Mouse (Mus musculus) ES-Bruce4 (cell line): ENCODE data around the gene Smpd3. TPM values are rescaled to one million over a fixed set of nuclear protein-coding genes. Genes with fewer than 3 reads are reported as not detected.
A peak's percentile ranks its signal among the peaks of the same experiment; 100 is the strongest.

Source experiments
- H3K27ac ChIP-seq: 2 replicates; pipeline ENCODE4 v1.5.1; 2012; ENCODE audit warnings: low read length, inconsistent platforms; ENCODE audit not compliant: insufficient read depth
- H3K27me3 ChIP-seq: 2 replicates; pipeline ENCODE4 v1.6.1; 2012; ENCODE audit warnings: mild to moderate bottlenecking, low read length, inconsistent platforms; ENCODE audit not compliant: control insufficient read depth, poor library complexity, insufficient read depth, severe bottlenecking
- H3K36me3 ChIP-seq: 2 replicates; pipeline ENCODE4 v1.6.1; 2012; ENCODE audit warnings: inconsistent platforms, mild to moderate bottlenecking, low read length, moderate library complexity; ENCODE audit not compliant: control insufficient read depth, poor library complexity, insufficient read depth, severe bottlenecking
- H3K4me1 ChIP-seq: one replicate; pipeline ENCODE4 v1.8.1; 2011; ENCODE audit warnings: low read length; ENCODE audit not compliant: control insufficient read depth, insufficient read depth
- H3K4me3 ChIP-seq: 2 replicates; pipeline ENCODE4 v1.5.1; 2011; ENCODE audit warnings: low read depth, mild to moderate bottlenecking, low read length
- H3K9ac ChIP-seq: 2 replicates; pipeline ENCODE4 v1.6.1; 2012; ENCODE audit warnings: low read depth, mild to moderate bottlenecking, inconsistent platforms; ENCODE audit not compliant: poor library complexity, severe bottlenecking
- H3K9me3 ChIP-seq: replicated peaks from 2 replicates; pipeline ENCODE4 v1.6.1; 2012; ENCODE audit warnings: mild to moderate bottlenecking, low read length, inconsistent platforms; ENCODE audit not compliant: control insufficient read depth, poor library complexity, insufficient read depth, severe bottlenecking
- CTCF ChIP-seq: IDR thresholded peaks from one replicate; pipeline ENCODE4 v1.8.1; 2011; ENCODE audit warnings: low read depth, low read length
- EP300 ChIP-seq: IDR thresholded peaks from 2 replicates; pipeline ENCODE4 v1.6.1; 2011; ENCODE audit warnings: low read depth, low read length; ENCODE audit not compliant: insufficient read depth
- POLR2A ChIP-seq: IDR thresholded peaks from one replicate; pipeline ENCODE4 v1.8.1; 2011; ENCODE audit warnings: low read length; ENCODE audit not compliant: insufficient read depth
- polyA plus RNA-seq: library from polyadenylated mRNA; stranded (reverse); fragments of >200 nt; gene quantifications from 2 replicates; pipeline ENCODE4 v1.2.4, GENCODE M21; 2011; ENCODE audit warnings: low read depth; ENCODE audit not compliant: missing spikeins, insufficient read depth, insufficient read length

Smpd3 gene
- polyA plus RNA-seq, 1 experiment = 0.12 TPM

DNA sequence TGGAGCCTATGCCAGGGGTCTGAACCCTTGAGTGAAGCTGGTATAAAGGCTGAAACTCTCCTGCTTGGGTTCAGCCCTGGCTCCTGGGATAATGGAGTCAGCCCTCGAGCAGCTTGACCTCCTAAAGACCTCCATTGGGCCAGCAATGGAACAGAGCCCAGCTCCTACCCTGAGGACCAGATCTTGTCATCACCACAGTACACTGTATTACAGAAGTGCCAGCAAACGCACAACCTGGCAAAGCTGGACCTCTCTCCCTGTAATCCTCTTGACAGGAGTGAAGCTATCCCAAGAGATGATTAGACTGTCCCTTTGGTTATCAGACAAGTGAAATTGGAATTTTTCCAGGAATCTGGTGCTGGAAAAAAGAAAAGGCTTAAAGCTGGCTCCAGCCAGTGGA lies 13.3 kb upstream of the Smpd3 start:
- TF ChIP-seq EP300 = no peak
- TF ChIP-seq POLR2A = no peak
- TF ChIP-seq CTCF = no peak
- Histone ChIP-seq H3K9ac (no peak overlapping the region), H3K27me3 (peaks cover 2% of the 10 kb centered on the region; the same call in 1 of the 2 replicates)

DNA sequence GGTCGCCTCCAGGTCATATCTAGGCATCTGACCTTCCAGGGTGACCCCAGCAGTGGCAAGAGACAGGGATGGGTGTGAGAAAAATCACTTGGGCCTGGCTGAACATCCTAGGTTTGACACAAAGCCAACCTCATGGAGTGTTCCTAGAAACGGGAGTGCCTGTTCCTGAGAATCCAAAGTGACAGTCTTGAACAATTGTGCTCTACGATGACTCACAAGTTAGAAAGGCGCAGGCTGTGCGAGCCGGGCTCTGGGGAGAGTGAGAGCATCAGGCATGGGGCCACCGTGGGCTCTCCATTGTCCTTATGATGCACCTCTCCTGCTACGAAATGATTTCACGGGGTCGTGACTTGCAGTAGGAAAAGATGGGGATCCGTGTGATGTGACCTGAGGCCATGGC lies 11.6 kb upstream of the Smpd3 start:
- TF ChIP-seq POLR2A = no peak
- no peak for TF ChIP-seq EP300
- TF ChIP-seq CTCF = no peak
- peaks cover 2% of the 10 kb centered on the region; the same call in 1 of the 2 replicates for H3K27me3 ChIP-seq
- H3K4me3 ChIP-seq = no peak overlapping the region
- no peak overlapping the region for H3K27ac ChIP-seq
- H3K9me3 ChIP-seq = no peaks in the 10 kb centered on the region
- H3K36me3 ChIP-seq = no peaks in the 10 kb centered on the region
- no peak overlapping the region for H3K9ac ChIP-seq
- no peaks in the 10 kb centered on the region for H3K4me1 ChIP-seq

More for the DNA sequence above, 13.3 kb upstream of the Smpd3 start:
- H3K4me3 ChIP-seq = no peak overlapping the region
- no peak overlapping the region for H3K27ac ChIP-seq
- H3K36me3 ChIP-seq = no peaks in the 10 kb centered on the region
- H3K4me1 ChIP-seq = no peaks in the 10 kb centered on the region
- no peaks in the 10 kb centered on the region for H3K9me3 ChIP-seq

DNA sequence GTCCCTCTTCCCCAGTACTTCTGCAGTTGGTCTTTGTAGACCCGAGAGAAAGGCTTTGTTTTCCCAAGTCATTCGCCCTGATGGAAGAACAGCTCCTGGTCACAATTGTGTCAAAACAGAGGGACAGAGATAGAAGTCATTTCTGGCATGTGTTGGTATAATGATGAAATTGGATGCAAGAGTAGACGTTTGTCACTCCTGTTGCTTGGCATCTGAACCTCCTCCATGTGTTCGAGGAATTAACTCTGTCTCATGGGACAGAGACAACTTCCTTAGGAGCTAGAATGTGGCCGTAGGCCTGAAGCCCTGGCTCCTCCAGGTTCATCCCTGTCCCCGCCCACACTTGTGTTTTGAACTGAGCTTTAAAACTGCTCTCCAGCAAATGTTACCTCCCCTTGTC lies 8.3 kb upstream of the Smpd3 start:
- no peaks in the 10 kb centered on the region for H3K36me3 ChIP-seq
- no peak overlapping the region for H3K4me3 ChIP-seq
- H3K9me3 ChIP-seq = no peaks in the 10 kb centered on the region
- no peak for TF ChIP-seq CTCF
- no peak for TF ChIP-seq POLR2A
- TF ChIP-seq EP300 = no peak
- H3K27ac ChIP-seq = no peak overlapping the region
- H3K27me3 ChIP-seq = no peaks in the 10 kb centered on the region
- H3K4me1 ChIP-seq = no peaks in the 10 kb centered on the region
- no peak overlapping the region for H3K9ac ChIP-seq

DNA sequence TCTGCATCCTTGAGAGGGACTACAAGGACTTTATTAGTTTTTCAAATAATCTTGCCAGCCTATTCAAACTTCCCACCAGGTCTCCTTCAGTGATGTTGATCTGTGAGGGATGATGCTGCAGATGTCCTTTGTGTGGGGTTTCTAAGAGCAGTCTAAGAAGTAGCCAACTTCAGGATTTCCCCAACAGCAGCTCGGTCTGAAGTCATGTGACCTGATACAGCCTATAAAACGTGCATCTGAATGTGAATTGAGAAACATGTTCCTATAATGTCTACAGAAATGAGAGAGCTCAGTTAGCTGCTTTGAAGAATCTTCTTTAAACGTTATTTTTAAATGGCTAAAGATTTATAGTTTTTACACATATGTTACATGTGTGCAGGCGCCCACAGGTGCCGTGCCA lies 5.7 kb upstream of the Smpd3 start:
- Histone ChIP-seq H3K27me3 (no peaks in the 10 kb centered on the region), H3K36me3 (no peaks in the 10 kb centered on the region), H3K9ac (no peak overlapping the region), H3K4me1 (no peaks in the 10 kb centered on the region), H3K27ac (no peak overlapping the region), H3K9me3 (no peaks in the 10 kb centered on the region), H3K4me3 (no peak overlapping the region)
- TF ChIP-seq CTCF (no peak), POLR2A (no peak), EP300 (no peak)

DNA sequence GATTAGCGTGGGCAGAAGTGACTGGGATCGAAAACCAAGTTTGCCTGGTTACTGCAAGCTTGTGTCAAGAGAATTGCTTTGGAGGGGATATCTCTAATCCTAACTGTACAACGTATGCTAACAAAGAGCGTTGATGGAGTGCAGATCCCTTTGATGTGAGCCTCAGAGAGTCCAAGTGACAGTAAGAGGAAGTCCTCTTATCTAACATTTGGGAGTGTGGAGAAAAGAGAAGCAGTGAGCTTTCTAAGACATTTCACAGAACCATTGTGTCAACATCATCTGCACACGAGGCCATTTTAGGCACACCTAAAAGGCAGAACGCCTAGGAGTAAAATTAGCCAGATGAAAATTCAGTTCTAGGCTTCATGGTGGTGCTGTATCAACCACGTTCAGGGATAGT lies 5.0 kb upstream of the Smpd3 start:
- Histone ChIP-seq H3K9me3 (no peaks in the 10 kb centered on the region), H3K4me3 (no peak overlapping the region), H3K36me3 (no peaks in the 10 kb centered on the region), H3K27me3 (no peaks in the 10 kb centered on the region), H3K9ac (no peak overlapping the region), H3K4me1 (no peaks in the 10 kb centered on the region), H3K27ac (no peak overlapping the region)
- TF ChIP-seq CTCF (no peak), EP300 (no peak), POLR2A (no peak)

DNA sequence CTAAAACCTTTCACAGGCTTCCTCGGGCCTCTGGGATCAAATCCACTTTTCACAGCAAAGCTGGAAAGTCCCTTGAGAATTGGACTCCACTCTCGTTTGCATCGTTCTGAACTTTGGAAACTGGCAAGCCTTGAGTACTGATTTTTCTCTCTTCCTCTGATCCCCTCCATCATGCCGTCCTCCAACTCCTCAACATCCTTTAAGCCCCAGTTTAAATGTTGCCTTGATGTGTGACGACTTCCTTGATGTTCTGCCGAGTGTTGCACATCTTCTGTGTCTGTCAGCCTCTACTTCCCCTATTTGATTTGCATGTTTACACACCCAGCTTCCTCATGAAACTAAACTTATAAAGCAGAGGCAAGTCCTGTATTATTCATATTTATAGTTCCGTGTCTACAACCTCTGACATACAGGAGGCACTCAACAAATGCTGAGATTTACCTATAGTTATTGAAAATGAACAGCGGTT lies 987 bp upstream of the Smpd3 start:
- peak overlapping the region; percentile 74 for H3K9ac ChIP-seq
- H3K4me1 ChIP-seq = no peaks in the 10 kb centered on the region
- peaks cover 13% of the 10 kb centered on the region for H3K27me3 ChIP-seq
- no peaks in the 10 kb centered on the region for H3K36me3 ChIP-seq
- peak overlapping the region; percentile 63 for H3K4me3 ChIP-seq
- TF ChIP-seq POLR2A = no peak
- TF ChIP-seq CTCF = no peak
- no peak for TF ChIP-seq EP300
- H3K27ac ChIP-seq = peak overlapping the region; percentile 19; the same call in 1 of the 2 replicates
- H3K9me3 ChIP-seq = no peaks in the 10 kb centered on the region
